Mouse (Mus musculus) adipocyte (in vitro differentiated cells): ENCODE measurements around the gene Irf9.
A peak's percentile ranks its signal among the peaks of the same experiment; 100 is the strongest.

Experiments used
- DNase-seq: peaks from one replicate; pipeline ENCODE4 v3.0.0-alpha.2; 2016; ENCODE audit warnings: low spot score

Irf9 gene

GRCm38 (mm10) chr14:55581981-55582681 lies 21.2 kb upstream of the Irf9 start:
- no peak for DNase-seq

DNA sequence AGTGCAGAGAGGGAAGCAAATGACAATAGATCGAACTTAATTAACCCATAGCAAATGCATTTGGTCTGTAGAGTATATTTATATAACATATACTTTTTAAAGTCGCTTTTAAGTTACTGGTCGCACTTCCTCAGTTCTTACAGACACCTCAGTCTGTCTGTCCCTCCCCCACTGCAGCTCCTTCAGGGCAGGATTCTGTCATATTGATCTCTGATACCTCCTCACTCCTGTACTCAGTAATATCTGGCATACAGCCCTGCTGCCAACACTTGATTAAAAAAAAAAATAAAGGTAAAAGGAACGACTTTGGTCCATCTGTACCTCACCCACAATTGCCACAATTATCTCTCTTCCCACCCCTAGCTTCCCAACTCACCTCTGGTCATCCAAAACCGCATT lies 19.1 kb upstream of the Irf9 start:
- no peak for DNase-seq

GRCm38 (mm10) chr14:55584702-55585565 lies 18.4 kb upstream of the Irf9 start, which contains the start of gene Emc9:
Gene Emc9, minus strand, starts transcription at chr14:55585302.
- DNase-seq, result peak; percentile 90

DNA sequence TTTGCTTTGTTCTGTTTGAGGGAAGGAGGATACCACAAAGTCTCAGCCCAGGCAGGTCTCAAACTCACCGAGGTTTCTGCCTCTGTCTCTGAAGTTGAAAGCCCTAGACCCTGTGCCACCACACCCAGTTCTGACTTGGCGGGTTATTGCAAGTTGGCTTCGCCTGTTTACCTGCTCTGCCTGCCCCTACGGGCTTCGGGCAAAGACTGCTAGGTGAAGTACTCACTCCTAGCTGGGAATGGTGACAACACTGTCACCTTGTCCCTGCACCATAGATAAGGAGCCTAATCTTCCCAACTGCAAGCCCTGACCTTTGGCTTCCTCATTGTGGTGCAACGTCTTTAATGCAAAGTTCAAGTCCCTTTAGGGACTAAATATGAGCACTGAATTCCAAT lies 17.8 kb upstream of the Irf9 start:
- DNase-seq, result no peak

DNA sequence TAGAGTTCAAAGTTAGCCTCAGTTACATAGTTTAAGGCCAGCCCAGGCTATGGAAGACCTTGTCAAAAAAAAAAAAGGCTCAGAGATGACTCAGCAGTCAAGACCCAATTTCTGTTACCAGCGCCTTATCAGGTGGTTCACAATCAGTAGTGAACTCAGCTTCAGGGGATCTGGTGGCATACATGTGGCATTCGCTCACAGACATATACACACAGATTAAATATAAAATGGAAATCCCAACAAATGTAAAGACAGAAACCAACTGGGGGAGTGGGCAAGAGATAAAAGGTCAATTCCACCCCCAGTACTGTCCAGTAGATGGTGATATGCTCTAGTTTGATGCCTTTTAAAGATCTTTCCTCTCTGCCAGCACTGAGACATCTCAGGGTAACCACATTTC lies 17.2 kb upstream of the Irf9 start:
- no peak for DNase-seq

DNA sequence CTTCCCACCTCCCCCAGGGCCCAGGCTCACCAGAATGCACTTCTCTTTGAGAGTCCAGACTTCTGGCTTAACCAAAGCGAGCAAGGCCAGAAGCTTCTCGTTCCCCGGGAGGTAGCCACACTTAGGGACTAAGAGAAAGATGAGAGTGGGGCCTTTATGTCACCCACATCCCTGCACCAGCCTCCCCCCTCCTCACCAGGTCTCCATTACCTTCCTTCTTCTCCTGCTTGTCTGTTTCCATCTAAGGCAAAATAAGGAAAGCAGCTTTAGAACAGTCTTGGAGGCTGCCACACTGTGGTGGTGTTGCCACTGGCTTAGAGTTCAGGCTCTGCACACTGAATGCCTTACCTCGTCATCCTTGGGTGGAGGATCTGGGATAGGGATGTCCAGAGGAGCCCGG lies 14.1 kb upstream of the Irf9 start:
- no peak for DNase-seq

DNA sequence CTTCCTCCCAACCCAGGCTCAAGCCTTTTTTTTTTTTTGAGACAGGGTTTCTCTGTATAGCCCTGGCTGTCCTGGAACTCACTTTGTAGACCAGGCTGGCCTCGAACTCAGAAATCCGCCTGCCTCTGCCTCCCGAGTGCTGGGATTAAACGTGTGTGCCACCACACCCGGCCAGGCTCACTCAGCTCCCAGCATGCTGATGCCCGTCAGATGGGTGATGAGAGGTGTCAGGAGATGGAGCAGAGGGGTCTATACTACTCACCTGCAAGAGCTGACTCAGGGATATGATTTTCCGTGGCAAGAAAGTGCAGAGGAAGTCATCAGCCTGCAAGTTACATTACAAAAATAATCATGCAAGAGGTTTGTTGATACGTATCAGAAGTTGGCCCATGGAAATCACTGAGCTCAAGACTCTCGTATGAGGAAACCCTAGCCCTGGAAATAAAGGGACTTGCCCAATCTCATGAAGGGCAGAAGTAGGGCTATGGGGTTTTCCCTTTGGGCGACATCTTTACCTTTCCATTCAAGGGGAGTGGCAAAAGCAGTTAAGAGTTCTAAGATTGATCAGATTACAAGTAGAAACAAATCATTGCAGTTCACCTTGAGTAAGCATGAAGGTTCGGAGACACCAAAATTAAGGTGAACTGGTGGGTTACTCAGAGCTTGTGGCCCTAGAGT lies 13.5 kb upstream of the Irf9 start:
- peak; percentile 33 for DNase-seq

DNA sequence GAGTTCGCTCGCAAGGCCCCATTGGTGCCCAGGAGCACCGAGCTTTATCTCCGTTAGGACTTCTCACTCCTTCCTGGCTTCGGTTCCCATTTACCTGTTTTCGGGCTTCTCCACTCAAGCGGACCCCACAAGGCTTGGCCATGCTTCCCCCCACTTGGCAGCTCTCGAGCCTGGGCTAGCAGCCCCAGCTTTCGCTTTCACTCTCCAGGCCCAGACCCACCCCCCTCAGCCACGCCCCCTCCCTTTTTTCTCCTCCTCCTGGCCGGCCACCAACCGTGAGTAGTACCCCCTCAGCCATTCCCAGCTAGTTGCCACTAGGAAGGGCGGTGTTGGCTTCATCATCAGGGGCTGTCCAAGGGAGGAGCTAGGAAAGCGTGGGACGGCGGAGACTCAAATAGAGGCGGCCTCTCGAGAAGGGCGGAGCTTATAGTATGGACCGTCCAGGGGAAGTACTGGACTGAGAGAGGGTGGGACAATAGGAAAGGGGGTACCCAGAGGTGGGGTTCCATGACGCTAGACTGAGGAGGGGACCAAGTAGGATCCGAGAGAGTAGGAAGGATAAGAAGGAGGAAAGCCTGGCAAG lies 12.5 kb upstream of the Irf9 start, which contains the start of gene Psme2:
Gene Psme2, minus strand, starts transcription at position 366 of the 583 bp plus-strand sequence.
- DNase-seq, result peak; percentile 97

DNA sequence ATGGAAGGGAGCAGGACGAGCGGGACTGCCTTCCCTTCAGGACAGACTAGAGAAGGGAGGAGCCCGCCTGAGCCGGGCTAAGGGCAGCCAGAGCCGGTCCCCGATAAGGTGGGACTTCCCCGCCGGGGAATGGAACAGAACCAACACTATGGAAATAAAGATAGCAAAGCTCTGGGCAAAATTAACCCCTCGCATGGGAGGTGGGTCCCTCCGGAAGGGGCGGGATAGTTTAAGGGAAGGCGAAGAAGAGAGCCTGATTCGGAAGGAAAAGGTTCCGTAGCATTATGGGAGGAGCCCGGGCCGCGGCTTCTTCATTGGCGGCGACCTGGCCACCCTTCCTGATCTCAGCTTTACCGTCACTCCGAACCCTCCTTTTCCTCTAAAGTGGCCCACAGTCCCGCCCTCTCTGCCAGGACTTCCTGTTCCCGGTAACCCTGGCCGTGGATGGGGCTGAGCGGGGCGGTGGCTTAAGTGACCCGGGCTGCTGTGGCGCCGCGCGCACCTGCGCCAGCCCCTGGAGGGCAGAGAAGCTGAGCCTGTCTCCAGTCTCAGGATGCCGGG lies 12.0 kb upstream of the Irf9 start, which contains the start of gene Rnf31:
Gene Rnf31, plus strand, starts transcription at position 378 of the 561 bp plus-strand sequence.
- DNase-seq, result peak; percentile 93

DNA sequence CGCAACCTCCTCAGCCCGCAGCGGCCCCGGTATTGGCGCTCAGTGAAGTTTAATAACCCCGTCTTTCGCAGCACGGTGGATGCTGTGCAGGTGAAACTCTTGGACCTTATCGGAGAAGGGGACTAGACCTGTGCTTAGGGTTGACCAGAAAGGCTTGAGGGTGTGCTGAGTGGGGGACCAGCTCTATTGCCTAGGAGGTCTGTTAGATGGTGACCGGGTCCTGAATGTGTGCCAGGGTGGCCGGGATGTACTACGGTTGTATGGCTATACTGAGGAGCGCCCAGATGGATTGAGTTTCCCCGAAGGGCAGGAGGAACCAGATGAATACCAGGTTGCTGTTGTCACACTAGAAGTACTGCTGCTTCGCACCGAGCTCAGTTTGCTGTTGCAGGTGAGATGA lies 11.1 kb upstream of the Irf9 start:
- no peak for DNase-seq

GRCm38 (mm10) chr14:55596036-55596690 lies 7.2 kb upstream of the Irf9 start:
- no peak for DNase-seq

- DNase-seq, result no peak
These were observed 4.6 kb upstream of the Irf9 start for GRCm38 (mm10) chr14:55598521-55599390.

- peak; percentile 83 for DNase-seq
These were observed 534 bp downstream of the Irf9 start for GRCm38 (mm10) chr14:55603633-55604576.

- no peak for DNase-seq
These were observed 1.5 kb downstream of the Irf9 start for GRCm38 (mm10) chr14:55604823-55605222.

GRCm38 (mm10) chr14:55605743-55606459 lies 2.5 kb downstream of the Irf9 start:
- no peak for DNase-seq

DNA sequence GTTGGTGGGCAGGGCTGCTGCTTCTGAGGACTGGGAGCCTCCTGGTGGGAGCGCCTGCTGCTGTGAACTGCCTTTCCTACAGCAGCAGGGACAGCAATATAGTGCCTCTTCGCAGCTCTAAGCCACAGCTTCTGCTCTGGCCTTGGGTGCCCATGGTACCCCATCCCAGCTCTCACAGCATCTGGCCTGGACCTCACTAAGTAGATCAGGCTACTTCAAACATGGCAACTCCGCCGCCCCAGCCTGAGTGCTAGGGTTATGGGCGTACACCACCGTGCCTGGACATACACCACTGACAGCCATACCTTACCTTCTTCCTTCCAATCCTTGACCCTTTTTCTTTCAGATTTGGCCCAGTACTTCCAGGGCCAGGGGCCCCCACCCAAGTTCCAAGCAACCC lies 5.0 kb downstream of the Irf9 start:
- no peak for DNase-seq

- no peak for DNase-seq
These were observed 10.0 kb downstream of the Irf9 start for GRCm38 (mm10) chr14:55613346-55613745.

DNA sequence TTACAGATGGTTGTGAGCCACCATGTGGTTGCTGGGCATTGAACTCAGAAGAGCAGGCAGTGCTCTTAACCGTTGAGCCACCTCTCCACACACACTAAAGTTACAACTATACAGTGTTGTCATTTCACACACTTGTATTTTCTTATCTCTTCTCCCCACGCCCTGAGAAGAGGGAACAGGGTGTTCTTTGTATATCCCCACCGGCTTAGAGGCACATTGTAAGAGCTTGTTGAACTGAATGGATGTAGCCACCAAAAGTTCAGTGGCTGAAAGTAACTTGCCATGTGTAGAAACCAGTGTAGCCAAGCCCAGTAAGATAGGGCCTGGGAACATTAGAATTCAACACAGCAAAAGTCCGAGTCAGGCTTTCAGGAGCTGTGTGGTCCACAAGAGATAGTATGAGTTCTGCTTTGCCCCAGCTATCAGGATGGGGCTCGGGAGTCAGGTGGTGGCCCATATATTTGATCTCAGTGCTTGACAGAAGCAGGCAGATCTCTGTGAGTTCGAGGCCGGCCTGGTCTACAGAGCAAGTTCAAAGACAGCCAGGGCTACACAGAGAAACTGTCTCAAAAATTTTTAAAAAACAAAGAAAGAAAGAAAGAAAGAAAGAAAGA lies 11.3 kb downstream of the Irf9 start:
- DNase-seq, result no peak
